Mouse (Mus musculus) heart, postnatal 10 days (tissue): Measurements from ENCODE around the gene Map3k21. TPM values are rescaled to one million over a fixed set of nuclear protein-coding genes. Genes with fewer than 3 reads are reported as not detected.
A peak's percentile ranks its signal among the peaks of the same experiment; 100 is the strongest.

Source experiments
- DNase-seq, 2 experiments: peaks; one replicate each; pipeline ENCODE4 v3.0.0; 2021
- intact Hi-C: fragments of 180-260 bp; cut with DNase I; formaldehyde crosslinking; loops from one replicate; pipeline ENCODE4 v1.15.1; 2025
- total RNA-seq, 2 experiments: library from RNA; stranded (reverse); gene quantifications; 2 replicates each; pipeline ENCODE4 v1.2.3; 2021

The Map3k21 gene
- total RNA-seq, 2 experiments from 2014 or later = 0.26 to 0.27 TPM

GRCm38 (mm10) chr8:125911229-125911580 lies 955 bp downstream of the Map3k21 start:
- DNase-seq = no peak
- intact Hi-C loops = no loop called here

- intact Hi-C loops = no loop called here
- no peak for DNase-seq
Observed at GRCm38 (mm10) chr8:125913206-125913605, 3.0 kb downstream of the Map3k21 start.

GRCm38 (mm10) chr8:125914386-125914785 lies 4.1 kb downstream of the Map3k21 start:
- no peak for DNase-seq
- intact Hi-C loops = no loop called here

- DNase-seq = no peak
- intact Hi-C loops = no loop called here
Observed at GRCm38 (mm10) chr8:125917013-125917412, 6.8 kb downstream of the Map3k21 start.

- no peak for DNase-seq
- intact Hi-C loops = no loop called here
Observed at GRCm38 (mm10) chr8:125918719-125919118, 8.5 kb downstream of the Map3k21 start.

GRCm38 (mm10) chr8:125919560-125919959 lies 9.3 kb downstream of the Map3k21 start:
- intact Hi-C loops = no loop called here
- no peak for DNase-seq

- intact Hi-C loops = no loop called here
- DNase-seq = no peak
Observed at GRCm38 (mm10) chr8:125920281-125920680, 10.0 kb downstream of the Map3k21 start.

- no peak for DNase-seq
- intact Hi-C loops = no loop called here
Observed at GRCm38 (mm10) chr8:125920761-125921160, 10.5 kb downstream of the Map3k21 start.

GRCm38 (mm10) chr8:125922333-125922732 lies 12.1 kb downstream of the Map3k21 start:
- DNase-seq = no peak
- intact Hi-C loops = no loop called here

- intact Hi-C loops = no loop called here
- DNase-seq = no peak
Observed at GRCm38 (mm10) chr8:125926636-125927035, 16.4 kb downstream of the Map3k21 start.

GRCm38 (mm10) chr8:125930276-125931046 lies 20.2 kb downstream of the Map3k21 start:
- intact Hi-C loops = no loop called here

GRCm38 (mm10) chr8:125931822-125932221 lies 21.6 kb downstream of the Map3k21 start:
- DNase-seq = no peak
- intact Hi-C loops = no loop called here

More at GRCm38 (mm10) chr8:125930276-125931046, 20.2 kb downstream of the Map3k21 start:
- DNase-seq = no peak

- intact Hi-C loops = no loop called here
- DNase-seq = peak; percentile 33 to 71
Observed at GRCm38 (mm10) chr8:125935649-125936048, 25.4 kb downstream of the Map3k21 start.

- no peak for DNase-seq
- intact Hi-C loops = no loop called here
Observed at GRCm38 (mm10) chr8:125944511-125944910, 34.3 kb downstream of the Map3k21 start.

GRCm38 (mm10) chr8:125948696-125949308 lies 38.6 kb downstream of the Map3k21 start:
- DNase-seq = no peak
- intact Hi-C loops = no loop called here

- intact Hi-C loops = loop anchor here (2.0 to 10.0 kb wide), 2 partner anchors 131 to 305 kb away; no protein-coding TSS in a partner anchor
- DNase-seq = peak; percentile 88 to 91
Observed at GRCm38 (mm10) chr8:125950007-125950940, 40.0 kb downstream of the Map3k21 start.

GRCm38 (mm10) chr8:125955671-125956070 lies 45.4 kb downstream of the Map3k21 start:
- intact Hi-C loops = loop anchor here (10.0 kb wide), 1 partner anchor 299 kb away; no protein-coding TSS in a partner anchor
- DNase-seq = peak; percentile 6 to 39

- intact Hi-C loops = loop anchor here (10.0 kb wide), 1 partner anchor 298 kb away; no protein-coding TSS in a partner anchor
- DNase-seq = no peak
Observed at GRCm38 (mm10) chr8:125956796-125957195, 46.5 kb downstream of the Map3k21 start.

GRCm38 (mm10) chr8:125957226-125957993 lies 47.2 kb downstream of the Map3k21 start:
- no peak for DNase-seq
- intact Hi-C loops = loop anchor here (10.0 kb wide), 1 partner anchor 297 kb away; no protein-coding TSS in a partner anchor

- no peak for DNase-seq
- intact Hi-C loops = loop anchor here (10.0 kb wide), 1 partner anchor 297 kb away; no protein-coding TSS in a partner anchor
Observed at GRCm38 (mm10) chr8:125957994-125958368, 47.7 kb downstream of the Map3k21 start.
